ENCODE assay signal across 9 mouse cellular contexts in genomic region chr10:121124481-121124880, GRCm38 (mm10).
A peak's percentile ranks its signal among the peaks of the same experiment; 100 is the strongest.
DNase-seq lines count a peak whose midpoint lies in the region; ATAC-seq lines count a peak whose summit lies in the region.
"Had no signal": no experiment of that assay in that cellular context is flagged by ENCODE, and none has a peak within 500 bp of the region (broad histone marks: within the 10 kb centered on the region; RNA-seq: fewer than 3 reads in every experiment).

No protein-coding gene starts in this region.

- no peaks in the 10 kb centered on the region for H3K27me3 ChIP-seq in intestine, embryonic 14.5 days (replicated peaks; ENCODE audit: control insufficient read depth, insufficient read depth, low read length)
- H3K27me3 ChIP-seq in intestine, embryonic 15.5 days (replicated peaks), result no peaks in the 10 kb centered on the region
- H3K27me3 ChIP-seq in hindbrain, embryonic 13.5 days, result no peaks in the 10 kb centered on the region
- H3K27me3 ChIP-seq: liver, embryonic 13.5 days had no signal

- no peaks in the 10 kb centered on the region for H3K9me3 ChIP-seq in intestine, embryonic 14.5 days (ENCODE audit: control insufficient read depth, low read length)
- no peaks in the 10 kb centered on the region for H3K9me3 ChIP-seq in intestine, embryonic 15.5 days
- H3K9me3 ChIP-seq in hindbrain, embryonic 13.5 days, result no peaks in the 10 kb centered on the region

- no peak overlapping the region for H3K4me2 ChIP-seq in intestine, embryonic 14.5 days (ENCODE audit: low read length)
- no peak overlapping the region for H3K4me2 ChIP-seq in intestine, embryonic 15.5 days (replicated peaks)
- no peak overlapping the region for H3K4me2 ChIP-seq in hindbrain, embryonic 13.5 days
- H3K4me2 ChIP-seq: liver, embryonic 13.5 days had no signal

- no peaks in the 10 kb centered on the region for H3K36me3 ChIP-seq in intestine, embryonic 14.5 days (ENCODE audit: control insufficient read depth, insufficient read depth, low read length)
- H3K36me3 ChIP-seq in intestine, embryonic 15.5 days, result no peaks in the 10 kb centered on the region
- H3K36me3 ChIP-seq in hindbrain, embryonic 13.5 days, result no peaks in the 10 kb centered on the region
- H3K36me3 ChIP-seq: liver, embryonic 13.5 days had no signal

- no peak overlapping the region for H3K9ac ChIP-seq in intestine, embryonic 14.5 days (ENCODE audit: low read length)
- no peak overlapping the region for H3K9ac ChIP-seq in intestine, embryonic 15.5 days
- H3K9ac ChIP-seq in hindbrain, embryonic 13.5 days, result no peak overlapping the region
- H3K9ac ChIP-seq: liver, embryonic 13.5 days had no signal

- no peak overlapping the region for H3K4me3 ChIP-seq in intestine, embryonic 14.5 days (ENCODE audit: low read depth, low read length)
- H3K4me3 ChIP-seq in intestine, embryonic 15.5 days (replicated peaks), result no peak overlapping the region
- no peak overlapping the region for H3K4me3 ChIP-seq in hindbrain, embryonic 13.5 days
- H3K4me3 ChIP-seq: liver, embryonic 13.5 days had no signal

- H3K4me1 ChIP-seq in intestine, embryonic 14.5 days (replicated peaks; ENCODE audit: control insufficient read depth, insufficient read depth, low read length), result no peaks in the 10 kb centered on the region
- no peaks in the 10 kb centered on the region for H3K4me1 ChIP-seq in intestine, embryonic 15.5 days (replicated peaks)
- no peaks in the 10 kb centered on the region for H3K4me1 ChIP-seq in hindbrain, embryonic 13.5 days (replicated peaks)
- H3K4me1 ChIP-seq: liver, embryonic 13.5 days had no signal

- DNase-seq in intestine, embryonic 14.5 days (ENCODE audit: low spot score), result peak; percentile 48
- DNase-seq in ES-CJ7 (ENCODE audit: low read depth, low spot score), result peak; percentile 10
- peak; percentile 60 to 67 for DNase-seq in cerebellum, postnatal 10 days
- DNase-seq in left cerebral cortex, postnatal 14 days (ENCODE audit: low spot score in 2 of 2), result no peak
- no peak for DNase-seq in right cerebral cortex, adult 2 months (ENCODE audit: low spot score in 2 of 2)
- DNase-seq: liver, embryonic 13.5 days had no signal

- 93% methylated on average over 16 of the region's 16 CpGs for WGBS in intestine, embryonic 14.5 days
- WGBS in intestine, embryonic 15.5 days, result 89% methylated on average over 16 of the region's 16 CpGs
- WGBS in hindbrain, embryonic 13.5 days, result 93% methylated on average over 16 of the region's 16 CpGs

- intact Hi-C loops in left cerebral cortex, postnatal 14 days (cut with DNase I), result no loop called here

- ATAC-seq in intestine, embryonic 14.5 days (replicated peaks; ENCODE audit: low FRiP score, low TSS enrichment, low read depth), result no peak
- ATAC-seq in intestine, embryonic 15.5 days, result no peak
- ATAC-seq in megakaryocyte, adult 5-6 weeks (ENCODE audit: poor library complexity, severe bottlenecking), result peak; percentile 52; the same call in 1 of the 2 replicates
- no peak for ATAC-seq in hindbrain, embryonic 13.5 days (ENCODE audit: low FRiP score)

- H3K27ac ChIP-seq in intestine, embryonic 14.5 days (ENCODE audit: low read depth), result no peak overlapping the region
- H3K27ac ChIP-seq in intestine, embryonic 15.5 days, result no peak overlapping the region
- H3K27ac ChIP-seq in hindbrain, embryonic 13.5 days, result no peak overlapping the region
- H3K27ac ChIP-seq: liver, embryonic 13.5 days had no signal

Comparison
In these comparisons a context has a peak if more than half of its experiments do, and no peak if none do; other contexts are left out.
1. DNase-seq: peak in intestine, embryonic 14.5 days (single experiment), ES-CJ7 (single experiment) and cerebellum, postnatal 10 days (2 of 2); none in left cerebral cortex, postnatal 14 days (0 of 2) and right cerebral cortex, adult 2 months (0 of 2).